Mouse (Mus musculus) limb, embryonic 12.5 days (tissue): ENCODE measurements around the gene Fasl. TPM values are rescaled to one million over a fixed set of nuclear protein-coding genes. Genes with fewer than 3 reads are reported as not detected.

ENCODE experiments used
- ATAC-seq: fragments of 200-750 bp; cut with Nextera tagmentation; 2 replicates; pipeline ENCODE4 v1.8.0; 2017; ENCODE audit warnings: low read depth, moderate TSS enrichment; ENCODE audit not compliant: insufficient number of reproducible peaks, insufficient read depth, low FRiP score, low TSS enrichment
- H3K27ac ChIP-seq: fragments of 300-500 bp; sonication (generic); 2 replicates; pipeline ENCODE4 v1.5.1; 2016; ENCODE audit warnings: mild to moderate bottlenecking, moderate library complexity
- H3K27me3 ChIP-seq: fragments of 300-500 bp; sonication (generic); 2 replicates; pipeline ENCODE4 v1.6.1; 2016; ENCODE audit warnings: mild to moderate bottlenecking, moderate library complexity
- H3K36me3 ChIP-seq: fragments of 300-500 bp; sonication (generic); 2 replicates; pipeline ENCODE4 v1.6.1; 2016; ENCODE audit warnings: mild to moderate bottlenecking, moderate library complexity
- H3K4me1 ChIP-seq: fragments of 300-500 bp; sonication (generic); replicated peaks from 2 replicates; pipeline ENCODE4 v1.6.1; 2016
- H3K4me2 ChIP-seq: fragments of 300-500 bp; sonication (generic); 2 replicates; pipeline ENCODE4 v1.6.1; 2016; ENCODE audit warnings: mild to moderate bottlenecking, moderate library complexity
- H3K4me3 ChIP-seq: fragments of 300-500 bp; sonication (generic); replicated peaks from 2 replicates; pipeline ENCODE4 v1.5.1; 2016; ENCODE audit warnings: mild to moderate bottlenecking
- H3K9ac ChIP-seq: fragments of 300-500 bp; sonication (generic); replicated peaks from 2 replicates; pipeline ENCODE4 v1.6.1; 2016; ENCODE audit warnings: mild to moderate bottlenecking, moderate library complexity
- H3K9me3 ChIP-seq: fragments of 300-500 bp; sonication (generic); 2 replicates; pipeline ENCODE4 v1.6.1; 2016; ENCODE audit warnings: mild to moderate bottlenecking, moderate library complexity
- WGBS: fragments of 180-500 bp; shearing (Covaris S2); methylation state at CpG from one replicate; pipeline ENCODE4 v1.1.7; 2016; 5-methylcytosine and 5-hydroxymethylcytosine counted together
- polyA plus RNA-seq: library from polyadenylated mRNA; unstranded; fragments of >200 nt; fragmentation: Nextera tagmentation; extraction: Ambion mirVana; gene quantifications from 2 replicates; pipeline ENCODE4 v1.2.1, GENCODE M21; 2016

Fasl gene
- polyA plus RNA-seq, 1 experiment from 2014 or later = not detected

GRCm38 (mm10) chr1:161735465-161736046 lies 52.7 kb downstream of the Fasl start:
- ATAC-seq = no peak
- no peak overlapping the region for H3K4me2 ChIP-seq

GRCm38 (mm10) chr1:161734741-161735211 lies 53.5 kb downstream of the Fasl start:
- H3K9ac ChIP-seq = no peak overlapping the region
- 77% methylated on average over 14 of the region's 14 CpGs for WGBS
- peaks cover 5% of the 10 kb centered on the region for H3K27me3 ChIP-seq
- H3K4me1 ChIP-seq = 0 out of 2 replicates have a peak, but pooled peaks cover 3% of the 10 kb centered on the region
- no peak overlapping the region for H3K4me2 ChIP-seq
- H3K4me3 ChIP-seq = no peak overlapping the region
- no peaks in the 10 kb centered on the region for H3K36me3 ChIP-seq
- H3K9me3 ChIP-seq = no peaks in the 10 kb centered on the region
- no peak overlapping the region for H3K27ac ChIP-seq
- ATAC-seq = no peak

More at GRCm38 (mm10) chr1:161735465-161736046, 52.7 kb downstream of the Fasl start:
- no peak overlapping the region for H3K9ac ChIP-seq
- WGBS = 61% methylated on average over 11 of the region's 11 CpGs
- no peak overlapping the region for H3K27ac ChIP-seq
- H3K36me3 ChIP-seq = no peaks in the 10 kb centered on the region
- 0 out of 2 replicates have a peak, but pooled peaks cover 3% of the 10 kb centered on the region for H3K4me1 ChIP-seq
- no peak overlapping the region for H3K4me3 ChIP-seq
- H3K27me3 ChIP-seq = peaks cover 5% of the 10 kb centered on the region
- H3K9me3 ChIP-seq = no peaks in the 10 kb centered on the region

- 92% methylated on average over 11 of the region's 11 CpGs for WGBS
- ATAC-seq = no peak
- H3K4me2 ChIP-seq = no peak overlapping the region
These were observed 54.0 kb downstream of the Fasl start for GRCm38 (mm10) chr1:161734314-161734713.

More at GRCm38 (mm10) chr1:161734314-161734713, 54.0 kb downstream of the Fasl start:
- no peak overlapping the region for H3K9ac ChIP-seq
- no peak overlapping the region for H3K27ac ChIP-seq
- 0 out of 2 replicates have a peak, but pooled peaks cover 3% of the 10 kb centered on the region for H3K4me1 ChIP-seq
- H3K36me3 ChIP-seq = no peaks in the 10 kb centered on the region
- H3K27me3 ChIP-seq = peaks cover 5% of the 10 kb centered on the region
- H3K4me3 ChIP-seq = no peak overlapping the region
- H3K9me3 ChIP-seq = no peaks in the 10 kb centered on the region

Other genes starting within 250 kb of the Fasl start
- 36.0 and 45.3 TPM in 2 replicates for gene Suco, start 88.2 kb upstream of the Fasl start, polyA plus RNA-seq
- gene Pigc, start 180.7 kb upstream of the Fasl start, polyA plus RNA-seq = 43.2 and 45.9 TPM in 2 replicates
- not detected in 2 replicates for gene 4930558K02Rik, start 191.1 kb upstream of the Fasl start, polyA plus RNA-seq